Mouse (Mus musculus) liver, embryonic 14.5 days (tissue): Measurements from ENCODE around the gene P2ry2. TPM values are rescaled to one million over a fixed set of nuclear protein-coding genes. Genes with fewer than 3 reads are reported as not detected.

Experiments used
- ATAC-seq: fragments of 200-750 bp; cut with Nextera tagmentation; 2 replicates; pipeline ENCODE4 v1.8.0; 2017; ENCODE audit warnings: moderate number of reproducible peaks, mild to moderate bottlenecking, moderate library complexity; ENCODE audit not compliant: insufficient read depth
- DNase-seq, 3 experiments: peaks; one replicate each; pipeline ENCODE4 v3.0.0-alpha.2; 2012 to 2013; ENCODE audit warnings: low read depth in 3 of 3, low spot score in 3 of 3
- H3K27ac ChIP-seq: fragments of 300-500 bp; sonication (generic); 2 replicates; pipeline ENCODE4 v1.5.1; 2014; ENCODE audit warnings: moderate library complexity, mild to moderate bottlenecking, control low read depth, inconsistent platforms
- H3K27me3 ChIP-seq: fragments of 300-500 bp; sonication (generic); 2 replicates; pipeline ENCODE4 v1.6.1; 2014; ENCODE audit warnings: mild to moderate bottlenecking, low read length, moderate library complexity; ENCODE audit not compliant: control insufficient read depth, insufficient read depth
- H3K36me3 ChIP-seq: fragments of 300-500 bp; sonication (generic); replicated peaks from 2 replicates; pipeline ENCODE4 v1.6.1; 2014; ENCODE audit warnings: low read depth; ENCODE audit not compliant: control insufficient read depth, insufficient read depth
- H3K4me1 ChIP-seq, 2 experiments: fragments of 200-500 bp in 1 of 2; fragments of 300-500 bp in 1 of 2; sonication (generic) in 1 of 2; replicated peaks; 2 replicates each; pipeline ENCODE4 v1.6.1; 2012 to 2014; ENCODE audit warnings: antibody characterized with exemption in 1 of 2, inconsistent platforms in 1 of 2, low read length in 1 of 2; ENCODE audit not compliant: control insufficient read depth in 2 of 2, insufficient read depth in 2 of 2
- H3K4me2 ChIP-seq: fragments of 300-500 bp; sonication (generic); 2 replicates; pipeline ENCODE4 v1.6.1; 2014; ENCODE audit warnings: low read depth, mild to moderate bottlenecking, control low read depth, moderate library complexity
- H3K4me3 ChIP-seq, 2 experiments: fragments of 200-500 bp in 1 of 2; fragments of 300-500 bp in 1 of 2; sonication (generic) in 1 of 2; 2 replicates each; pipeline ENCODE4 v1.5.1; 2012 to 2014; ENCODE audit warnings: low read depth in 2 of 2, low read length in 2 of 2, mild to moderate bottlenecking in 2 of 2, control low read depth in 1 of 2, inconsistent platforms in 1 of 2, moderate library complexity in 1 of 2; ENCODE audit not compliant: insufficient read depth in 1 of 2
- H3K9ac ChIP-seq: fragments of 300-500 bp; sonication (generic); replicated peaks from 2 replicates; pipeline ENCODE4 v1.6.1; 2014; ENCODE audit warnings: mild to moderate bottlenecking, control low read depth, moderate library complexity
- H3K9me3 ChIP-seq: fragments of 300-500 bp; sonication (generic); 2 replicates; pipeline ENCODE4 v1.6.1; 2016; ENCODE audit warnings: low read length, mixed read lengths; ENCODE audit not compliant: control insufficient read depth
- CTCF ChIP-seq: IDR thresholded peaks from 2 replicates; pipeline ENCODE4 v1.5.1; 2016; ENCODE audit warnings: antibody characterized with exemption, low read depth, control low read depth
- EP300 ChIP-seq: IDR thresholded peaks from 2 replicates; pipeline ENCODE4 v1.6.1; 2016; ENCODE audit warnings: antibody characterized with exemption, low read depth
- WGBS: fragments of 180-500 bp; shearing (Covaris S2); extraction: QIAGEN DNeasy Blood & Tissue Kit; methylation state at CpG from one replicate; pipeline ENCODE4 v1.1.7; 2014; ENCODE audit not compliant: insufficient replicate concordance; 5-methylcytosine and 5-hydroxymethylcytosine counted together
- polyA plus RNA-seq, 2 experiments: library from polyadenylated mRNA; depleted of rRNA in 1 of 2; stranded (reverse) in 1 of 2; unstranded in 1 of 2; fragments of >200 nt; fragmentation: Nextera tagmentation in 1 of 2; extraction: Ambion mirVana in 1 of 2; gene quantifications; 2 replicates each; pipeline versions ENCODE4 v1.2.1 to v1.2.3; 2012 to 2014

The P2ry2 gene
- polyA plus RNA-seq, 2 experiments, result 0.47 to 0.67 TPM

- H3K4me3 ChIP-seq, result no peak overlapping the region
- TF ChIP-seq CTCF, result no peak
- no peak for TF ChIP-seq EP300
Observed at GRCm38 (mm10) chr7:100998578-100998960, 14.1 kb downstream of the P2ry2 start.

GRCm38 (mm10) chr7:100997951-100998577, 14.6 kb downstream of the P2ry2 start:
- H3K4me1 ChIP-seq, result peaks cover 0 to 11% of the 10 kb centered on the region in 2 experiments; a peak in 3 of 4 replicates

More at GRCm38 (mm10) chr7:100998578-100998960, 14.1 kb downstream of the P2ry2 start:
- Histone ChIP-seq H3K9ac (no peak overlapping the region), H3K27ac (no peak overlapping the region), H3K36me3 (no peaks in the 10 kb centered on the region), H3K4me2 (no peak overlapping the region), H3K27me3 (no peaks in the 10 kb centered on the region), H3K9me3 (no peaks in the 10 kb centered on the region), H3K4me1 (peaks cover 0 to 11% of the 10 kb centered on the region in 2 experiments; a peak in 3 of 4 replicates)
- no peak for DNase-seq
- no peak for ATAC-seq
- WGBS, result 84% methylated on average over 24 of the region's 24 CpGs

GRCm38 (mm10) chr7:100997215-100997614, 15.5 kb downstream of the P2ry2 start:
- no peaks in the 10 kb centered on the region for H3K27me3 ChIP-seq
- TF ChIP-seq CTCF (no peak), EP300 (no peak)
- peak; percentile 23; the same call in 1 of the 2 replicates for ATAC-seq
- H3K27ac ChIP-seq, result no peak overlapping the region
- peaks cover 0 to 11% of the 10 kb centered on the region in 2 experiments; a peak in 3 of 4 replicates for H3K4me1 ChIP-seq
- no peak overlapping the region for H3K4me3 ChIP-seq
- DNase-seq, result no peak
- H3K4me2 ChIP-seq, result no peak overlapping the region
- no peak overlapping the region for H3K9ac ChIP-seq
- 56% methylated on average over 1 of the region's 1 CpGs for WGBS
- H3K36me3 ChIP-seq, result no peaks in the 10 kb centered on the region
- H3K9me3 ChIP-seq, result no peaks in the 10 kb centered on the region

More at GRCm38 (mm10) chr7:100997951-100998577, 14.6 kb downstream of the P2ry2 start:
- Histone ChIP-seq H3K27ac (no peak overlapping the region), H3K27me3 (no peaks in the 10 kb centered on the region), H3K4me2 (no peak overlapping the region), H3K36me3 (no peaks in the 10 kb centered on the region), H3K9me3 (no peaks in the 10 kb centered on the region), H3K4me3 (no peak overlapping the region), H3K9ac (no peak overlapping the region)
- DNase-seq, result no peak
- ATAC-seq, result no peak
- 80% methylated on average over 31 of the region's 31 CpGs for WGBS
- TF ChIP-seq EP300 (no peak), CTCF (no peak)

- Histone ChIP-seq H3K9me3 (no peaks in the 10 kb centered on the region), H3K4me1 (peaks cover 0 to 12% of the 10 kb centered on the region in 2 experiments; a peak in 3 of 4 replicates), H3K9ac (no peak overlapping the region), H3K4me2 (no peak overlapping the region), H3K4me3 (no peak overlapping the region), H3K27me3 (no peaks in the 10 kb centered on the region), H3K36me3 (no peaks in the 10 kb centered on the region), H3K27ac (no peak overlapping the region)
- ATAC-seq (0 out of 2 replicates have a peak, but pooled peaks have one; percentile 18), DNase-seq (no peak)
- TF ChIP-seq EP300 (peak; percentile 33; the same call in 1 of the 2 replicates), CTCF (no peak)
- 26% methylated on average over 3 of the region's 3 CpGs for WGBS
Observed at GRCm38 (mm10) chr7:100995951-100996350, 16.7 kb downstream of the P2ry2 start.

- DNase-seq (no peak), ATAC-seq (no peak)
- Histone ChIP-seq H3K36me3 (no peaks in the 10 kb centered on the region), H3K9me3 (no peaks in the 10 kb centered on the region), H3K9ac (no peak overlapping the region), H3K27ac (no peak overlapping the region), H3K4me3 (no peak overlapping the region), H3K27me3 (no peaks in the 10 kb centered on the region), H3K4me2 (no peak overlapping the region), H3K4me1 (peaks cover 0 to 14% of the 10 kb centered on the region in 2 experiments; a peak in 3 of 4 replicates)
- TF ChIP-seq EP300 (no peak), CTCF (no peak)
- 63% methylated on average over 7 of the region's 7 CpGs for WGBS
Observed at GRCm38 (mm10) chr7:100995260-100995864, 17.3 kb downstream of the P2ry2 start.
